Mouse (Mus musculus): ENCODE measurements around the gene Ctnnb1. TPM values are rescaled to one million over a fixed set of nuclear protein-coding genes. Genes with fewer than 3 reads are reported as not detected.

Ctnnb1 gene
- polyA plus RNA-seq, 1 experiment from 2014 or later, result 94.7 TPM

Small RNA genes lying within 50 kb of the gene (microRNA-seq; reads per million reads assigned to microRNA genes)
- gene Mir7090, result not detected
